Comparison of ENCODE assay signal across 29 mouse cellular contexts in genomic region chr6:48536091-48536490, GRCm38 (mm10). TPM values are rescaled to one million over a fixed set of nuclear protein-coding genes. Genes with fewer than 3 reads are reported as not detected.
DNase-seq lines count a peak whose midpoint lies in the region; ATAC-seq and TF ChIP-seq lines count a peak whose summit lies in the region.
"Had no signal": no experiment of that assay in that cellular context is flagged by ENCODE, and none has a peak within 500 bp of the region (broad histone marks: within the 10 kb centered on the region; RNA-seq: fewer than 3 reads in every experiment).

No protein-coding gene starts in this region.

- DNase-seq in cerebellum, adult 9-11 months = peak; percentile 17
- DNase-seq in cerebellum, postnatal 4 days (ENCODE audit: low spot score in 2 of 2) = no peak
- no peak for DNase-seq in limb, embryonic 10.5 days (ENCODE audit: low spot score)
- DNase-seq: adrenal gland, adult 8-10 months; B cell, adult 2 months; cerebellum, postnatal 14 days; gastrocnemius, adult 2 months; kidney, adult 18-20 months; kidney, postnatal 36 days; lung, adult 2 months; lung, postnatal 14 days; right cerebral cortex, postnatal 25 days had no signal

- no peaks in the 10 kb centered on the region for H3K9me3 ChIP-seq in limb, embryonic 13.5 days
- no peaks in the 10 kb centered on the region for H3K9me3 ChIP-seq in limb, embryonic 10.5 days (replicated peaks)
- H3K9me3 ChIP-seq in intestine, embryonic 16.5 days (ENCODE audit: control insufficient read depth, low read length) = no peaks in the 10 kb centered on the region
- H3K9me3 ChIP-seq: embryonic facial prominence, embryonic 12.5 days; G1E; heart, embryonic 10.5 days; heart, embryonic 15.5 days; hindbrain, embryonic 15.5 days; kidney, embryonic 15.5 days; limb, embryonic 15.5 days; midbrain, embryonic 10.5 days; neural tube, embryonic 15.5 days; stomach, embryonic 15.5 days had no signal

- no peak overlapping the region for H3K4me3 ChIP-seq in limb, embryonic 13.5 days
- H3K4me3 ChIP-seq in limb, embryonic 10.5 days = no peak overlapping the region
- H3K4me3 ChIP-seq in C2C12 (ENCODE audit: insufficient read depth, poor library complexity, severe bottlenecking) = no peak overlapping the region
- H3K4me3 ChIP-seq in myocyte = no peak overlapping the region
- no peak overlapping the region for H3K4me3 ChIP-seq in intestine, embryonic 16.5 days (ENCODE audit: low read length)
- H3K4me3 ChIP-seq: embryonic facial prominence, embryonic 12.5 days; heart, embryonic 10.5 days; heart, embryonic 15.5 days; limb, embryonic 15.5 days; stomach, embryonic 15.5 days had no signal

- no peak overlapping the region for H3K27ac ChIP-seq in limb, embryonic 13.5 days
- H3K27ac ChIP-seq in limb, embryonic 10.5 days = no peak overlapping the region
- H3K27ac ChIP-seq in intestine, embryonic 16.5 days (ENCODE audit: low read length) = no peak overlapping the region
- H3K27ac ChIP-seq: embryonic facial prominence, embryonic 12.5 days; heart, embryonic 10.5 days; heart, embryonic 15.5 days; kidney, embryonic 15.5 days; limb, embryonic 15.5 days; liver, embryonic 14.5 days; stomach, embryonic 15.5 days had no signal

- no peak for TF ChIP-seq CTCF in C2C12 (IDR thresholded peaks at IDR 0.05; ENCODE audit: control insufficient read depth, insufficient read depth, insufficient read length)

- peaks cover 19% of the 10 kb centered on the region for H3K4me1 ChIP-seq in limb, embryonic 13.5 days
- peaks cover 35% of the 10 kb centered on the region for H3K4me1 ChIP-seq in limb, embryonic 10.5 days
- H3K4me1 ChIP-seq in intestine, embryonic 16.5 days (ENCODE audit: control insufficient read depth, insufficient read depth, low read length) = peaks cover 12% of the 10 kb centered on the region

- peak overlapping the region; percentile 19; the same call in 1 of the 2 replicates for H3K9ac ChIP-seq in limb, embryonic 13.5 days
- H3K9ac ChIP-seq in intestine, embryonic 16.5 days (ENCODE audit: low read depth, low read length) = no peak overlapping the region
- H3K9ac ChIP-seq: embryonic facial prominence, embryonic 12.5 days; heart, embryonic 15.5 days; kidney, embryonic 15.5 days; limb, embryonic 15.5 days; liver, embryonic 14.5 days; stomach, embryonic 15.5 days had no signal

- H3K79me3 ChIP-seq in C2C12 (ENCODE audit: low read depth) = no peaks in the 10 kb centered on the region

- no peaks in the 10 kb centered on the region for H3K79me2 ChIP-seq in C2C12 (ENCODE audit: control insufficient read depth, insufficient read depth)
- H3K79me2 ChIP-seq in myocyte (ENCODE audit: control insufficient read depth, insufficient read depth) = no peaks in the 10 kb centered on the region

- no peak for ATAC-seq in limb, embryonic 13.5 days (ENCODE audit: low FRiP score, low read depth)
- no peak for ATAC-seq in intestine, embryonic 16.5 days
- ATAC-seq: inflammation-experienced regulatory T-cells, adult 6 months had no signal

- H3ac ChIP-seq in C2C12 (ENCODE audit: control insufficient read depth, insufficient read length, low read depth) (no peak overlapping the region), myocyte (ENCODE audit: control insufficient read depth, insufficient read length) (no peak overlapping the region)

- no peak overlapping the region for H3K4me2 ChIP-seq in limb, embryonic 13.5 days (replicated peaks)
- H3K4me2 ChIP-seq in myocyte (ENCODE audit: low read depth) = peak overlapping the region; percentile 9
- H3K4me2 ChIP-seq in intestine, embryonic 16.5 days (ENCODE audit: low read depth, low read length) = no peak overlapping the region
- H3K4me2 ChIP-seq: heart, embryonic 15.5 days; limb, embryonic 15.5 days had no signal

- H3K36me3 ChIP-seq in limb, embryonic 13.5 days = peaks cover 24% of the 10 kb centered on the region
- H3K36me3 ChIP-seq in limb, embryonic 10.5 days = peaks cover 18% of the 10 kb centered on the region
- H3K36me3 ChIP-seq in C2C12 (ENCODE audit: control insufficient read depth, insufficient read depth) = peaks cover 9% of the 10 kb centered on the region
- H3K36me3 ChIP-seq in myocyte (ENCODE audit: control insufficient read depth, insufficient read depth) = no peaks in the 10 kb centered on the region
- 0 out of 2 replicates have a peak, but pooled peaks cover 3% of the 10 kb centered on the region for H3K36me3 ChIP-seq in intestine, embryonic 16.5 days (ENCODE audit: control insufficient read depth, insufficient read depth, low read length)
- H3K36me3 ChIP-seq: G1E had no signal

- WGBS in limb, embryonic 13.5 days = 71% methylated on average over 4 of the region's 4 CpGs
- WGBS in limb, embryonic 10.5 days = 83% methylated on average over 4 of the region's 4 CpGs
- WGBS in intestine, embryonic 16.5 days = 74% methylated on average over 4 of the region's 4 CpGs

- no peak for TF ChIP-seq POLR2A in myocyte (IDR thresholded peaks at IDR 0.05; ENCODE audit: insufficient read length, low read depth)

- 0 out of 2 replicates have a peak, but pooled peaks cover 5% of the 10 kb centered on the region for H3K27me3 ChIP-seq in limb, embryonic 13.5 days
- H3K27me3 ChIP-seq in limb, embryonic 10.5 days (ENCODE audit: low read depth, poor library complexity, severe bottlenecking) = no peaks in the 10 kb centered on the region
- H3K27me3 ChIP-seq in C2C12 (ENCODE audit: control insufficient read depth, insufficient read depth, insufficient read length) (no peaks in the 10 kb centered on the region), myocyte (ENCODE audit: control insufficient read depth, insufficient read depth, insufficient read length) (no peaks in the 10 kb centered on the region)
- no peaks in the 10 kb centered on the region for H3K27me3 ChIP-seq in intestine, embryonic 16.5 days (replicated peaks; ENCODE audit: control insufficient read depth, insufficient read depth, low read length)
- H3K27me3 ChIP-seq: embryonic facial prominence, embryonic 12.5 days; heart, embryonic 15.5 days; hindbrain, embryonic 15.5 days; kidney, embryonic 15.5 days; limb, embryonic 15.5 days; neural tube, embryonic 15.5 days; stomach, embryonic 15.5 days had no signal

TF ChIP-seq in C2C12, 6 proteins besides CTCF, POLR2A, EP300 and RAD21:
- TF ChIP-seq MYOD1 (IDR thresholded peaks at IDR 0.05; ENCODE audit: control insufficient read depth, insufficient read length, low read depth) (no peak), FOSL1 (IDR thresholded peaks at IDR 0.05; ENCODE audit: insufficient read depth, low read length, poor library complexity, severe bottlenecking) (peak; percentile 46)

TF ChIP-seq in myocyte, 11 proteins besides CTCF, POLR2A, EP300 and RAD21:
- TF ChIP-seq E2F4 (IDR thresholded peaks at IDR 0.05; ENCODE audit: insufficient read depth) (no peak), REST (IDR thresholded peaks at IDR 0.05; ENCODE audit: insufficient read depth, insufficient read length) (no peak), POLR2AphosphoS2 (IDR thresholded peaks at IDR 0.05; ENCODE audit: insufficient read length, low read depth) (no peak), SRF (IDR thresholded peaks at IDR 0.05; ENCODE audit: control insufficient read depth, insufficient read length, low read depth) (no peak), MYOG (IDR thresholded peaks at IDR 0.05; ENCODE audit: control insufficient read depth in 1 of 3, insufficient read depth in 1 of 3, insufficient read length in 2 of 3, low read depth in 2 of 3) (no peak), TCF3 (IDR thresholded peaks at IDR 0.05; ENCODE audit: insufficient read length, low read depth) (no peak), CEBPB (IDR thresholded peaks at IDR 0.05; ENCODE audit: insufficient read depth, poor library complexity, severe bottlenecking) (no peak), MYOD1 (IDR thresholded peaks at IDR 0.05; ENCODE audit: control insufficient read depth in 1 of 3, insufficient read length in 2 of 3, low read depth in 2 of 3) (no peak), TCF12 (IDR thresholded peaks at IDR 0.05; ENCODE audit: insufficient read depth, poor library complexity, severe bottlenecking) (no peak), MAX (IDR thresholded peaks at IDR 0.05; ENCODE audit: low read depth) (no peak), USF1 (IDR thresholded peaks at IDR 0.05; ENCODE audit: low read depth) (no peak)

RNA-seq across cellular contexts. Expression of gene Atp6v0e2, which starts 1.3 kb away (rescaled TPM):
- 9.2 and 9.3 TPM in 2 replicates for polyA plus RNA-seq in limb, embryonic 13.5 days (2015; fragmentation: Nextera tagmentation; extraction: Ambion mirVana)
- 4.6 and 4.8 TPM in 2 replicates for polyA plus RNA-seq in limb, embryonic 10.5 days (2016; fragmentation: Nextera tagmentation; extraction: Ambion mirVana)
- polyA plus RNA-seq in C2C12 (2012; fragmentation: generic; extraction: Trizol) = 3.3 TPM
- 5.1 TPM for polyA plus RNA-seq in myocyte (2012; fragmentation: generic; extraction: Trizol)
- polyA plus RNA-seq in intestine, embryonic 16.5 days (2015; fragmentation: Nextera tagmentation; extraction: Ambion mirVana) = 25.1 and 26.0 TPM in 2 replicates
- polyA plus RNA-seq: G1E had no signal

RNA-seq across cellular contexts. Expression of gene Lrrc61, which starts 18.5 kb away (rescaled TPM):
- polyA plus RNA-seq in limb, embryonic 13.5 days (2015; fragmentation: Nextera tagmentation; extraction: Ambion mirVana) = 6.9 and 11.6 TPM in 2 replicates
- polyA plus RNA-seq in limb, embryonic 10.5 days (2016; fragmentation: Nextera tagmentation; extraction: Ambion mirVana) = 13.1 and 17.2 TPM in 2 replicates
- polyA plus RNA-seq in C2C12 (2012; fragmentation: generic; extraction: Trizol) (6.2 TPM), myocyte (2012; fragmentation: generic; extraction: Trizol) (10.0 TPM)
- 10.4 and 12.5 TPM in 2 replicates for polyA plus RNA-seq in intestine, embryonic 16.5 days (2015; fragmentation: Nextera tagmentation; extraction: Ambion mirVana)
- polyA plus RNA-seq: G1E had no signal

RNA-seq across cellular contexts. Expression of gene Rarres2, which starts 36.5 kb away (rescaled TPM):
- polyA plus RNA-seq in limb, embryonic 13.5 days (2015; fragmentation: Nextera tagmentation; extraction: Ambion mirVana) = 10.3 and 10.9 TPM in 2 replicates
- 6.1 and 7.3 TPM in 2 replicates for polyA plus RNA-seq in limb, embryonic 10.5 days (2016; fragmentation: Nextera tagmentation; extraction: Ambion mirVana)
- polyA plus RNA-seq in C2C12 (2012; fragmentation: generic; extraction: Trizol) = 0.08 TPM
- 0.17 TPM for polyA plus RNA-seq in myocyte (2012; fragmentation: generic; extraction: Trizol)
- 105 and 109 TPM in 2 replicates for polyA plus RNA-seq in intestine, embryonic 16.5 days (2015; fragmentation: Nextera tagmentation; extraction: Ambion mirVana)
- polyA plus RNA-seq: G1E had no signal

RNA-seq across cellular contexts. Expression of gene Gm45021, which starts 53.3 kb away (rescaled TPM):
- not detected in 2 replicates for polyA plus RNA-seq in limb, embryonic 13.5 days (2015; fragmentation: Nextera tagmentation; extraction: Ambion mirVana)
- polyA plus RNA-seq in limb, embryonic 10.5 days (2016; fragmentation: Nextera tagmentation; extraction: Ambion mirVana) = not detected in 2 replicates
- not detected for polyA plus RNA-seq in C2C12 (2012; fragmentation: generic; extraction: Trizol)
- not detected for polyA plus RNA-seq in myocyte (2012; fragmentation: generic; extraction: Trizol)
- not detected in 2 replicates for polyA plus RNA-seq in intestine, embryonic 16.5 days (2015; fragmentation: Nextera tagmentation; extraction: Ambion mirVana)
- polyA plus RNA-seq: embryonic facial prominence, embryonic 12.5 days; forebrain, embryonic 16.5 days; G1E; heart, embryonic 10.5 days; heart, embryonic 15.5 days; hindbrain, embryonic 15.5 days; inflammation-experienced regulatory T-cells, adult 6 months; kidney, embryonic 15.5 days; limb, embryonic 15.5 days; liver, embryonic 14.5 days; lung, adult 2 months; midbrain, embryonic 10.5 days; neural tube, embryonic 15.5 days; stomach, embryonic 15.5 days had no signal

RNA-seq across cellular contexts. Expression of gene Repin1, which starts 57.6 kb away (rescaled TPM):
- 30.7 and 34.1 TPM in 2 replicates for polyA plus RNA-seq in limb, embryonic 13.5 days (2015; fragmentation: Nextera tagmentation; extraction: Ambion mirVana)
- polyA plus RNA-seq in limb, embryonic 10.5 days (2016; fragmentation: Nextera tagmentation; extraction: Ambion mirVana) = 53.1 and 57.3 TPM in 2 replicates
- polyA plus RNA-seq in C2C12 (2012; fragmentation: generic; extraction: Trizol) = 9.1 TPM
- polyA plus RNA-seq in myocyte (2012; fragmentation: generic; extraction: Trizol) = 15.3 TPM
- polyA plus RNA-seq in intestine, embryonic 16.5 days (2015; fragmentation: Nextera tagmentation; extraction: Ambion mirVana) = 22.1 and 22.4 TPM in 2 replicates
- polyA plus RNA-seq: G1E had no signal
